Mouse (Mus musculus) cerebellum, postnatal 25 days (tissue): ENCODE results near the gene Gm14443.
A peak's percentile ranks its signal among the peaks of the same experiment; 100 is the strongest.
"Not testable (repeated sequence)": the region's sequence is repeated elsewhere in the genome, so short reads cannot be mapped to it uniquely, and the experiment has no call there.

Experiments used
- DNase-seq, 2 experiments: peaks; one replicate each; pipeline ENCODE4 v3.0.0; 2021; ENCODE audit warnings: mixed read lengths in 2 of 2

Gm14443 gene

DNA sequence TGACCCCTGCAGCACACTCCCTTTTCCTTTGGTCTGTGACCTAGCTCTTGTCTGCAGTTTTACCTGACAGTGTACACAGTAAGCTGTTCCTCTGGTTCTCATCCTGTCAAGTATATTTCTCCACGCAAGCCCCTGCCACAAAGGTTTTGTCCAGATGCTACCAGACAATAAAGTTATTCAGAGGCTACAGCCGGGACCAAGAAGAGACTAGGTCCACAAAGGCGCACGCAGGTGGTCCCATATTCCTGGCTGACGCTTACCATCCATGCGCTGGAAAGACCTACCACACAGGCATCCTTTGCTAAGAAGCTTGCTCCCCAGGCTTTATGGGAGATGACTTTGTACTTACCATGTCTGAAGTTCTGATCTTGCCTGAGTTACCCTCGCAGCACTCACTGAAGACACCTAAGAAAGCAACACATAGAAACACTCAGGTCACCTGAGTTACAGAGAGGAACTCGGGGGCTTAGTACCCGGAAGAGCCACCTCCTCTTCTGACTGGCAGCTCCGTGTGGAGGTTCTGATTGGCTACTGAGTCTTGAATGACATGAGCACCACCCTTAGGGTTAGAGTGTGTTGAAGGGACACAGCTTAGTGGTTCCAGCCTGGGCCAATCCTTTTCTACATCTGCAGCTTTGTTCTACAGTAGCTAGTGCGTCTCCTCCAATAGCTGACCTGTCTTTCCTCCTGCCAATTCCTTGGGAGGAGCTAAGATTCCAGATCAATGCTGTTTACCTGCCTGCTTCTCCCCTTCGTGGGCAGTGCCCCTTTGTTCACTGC is at the start of gene Gm14443:
Gene Gm14443 (minus strand): TSS at position 471 of the 780 bp plus-strand sequence.
- DNase-seq, result not testable (repeated sequence)

GRCm38 (mm10) chr2:175206732-175207131 is 31.1 kb upstream of the Gm14443 start, which contains the start of gene Gm14391:
Gene Gm14391, minus strand, starts transcription at chr2:175206917.
- not testable (repeated sequence) for DNase-seq

GRCm38 (mm10) chr2:175179008-175179407 is 3.3 kb upstream of the Gm14443 start:
- DNase-seq, result not testable (repeated sequence)

- no peak for DNase-seq
These were observed 641 bp upstream of the Gm14443 start for GRCm38 (mm10) chr2:175176312-175176711.

- DNase-seq, result not testable (repeated sequence)
These were observed 1.6 kb downstream of the Gm14443 start for GRCm38 (mm10) chr2:175174058-175174457.

GRCm38 (mm10) chr2:175172906-175173595 is 2.6 kb downstream of the Gm14443 start:
- DNase-seq, result not testable (repeated sequence)

DNA sequence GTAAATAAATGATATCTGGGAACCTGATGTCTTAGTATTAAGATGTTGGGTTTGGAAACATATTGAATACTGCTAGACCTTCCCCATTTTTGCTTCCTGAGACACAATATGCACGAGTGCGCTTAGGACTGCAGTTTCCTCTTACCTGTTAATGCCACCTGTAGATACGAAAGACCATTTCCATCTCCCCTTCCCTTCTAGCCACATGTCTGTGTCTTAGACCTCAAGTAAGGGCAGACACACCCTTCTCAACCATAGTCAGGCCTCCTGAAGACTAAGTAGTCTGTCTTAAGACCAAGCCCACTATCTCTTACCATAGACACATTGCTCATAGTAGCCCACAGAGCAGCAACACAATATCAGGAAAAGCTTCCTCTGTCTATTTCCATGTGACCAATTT is 3.5 kb downstream of the Gm14443 start:
- DNase-seq, result no peak

GRCm38 (mm10) chr2:175166870-175167269 is 8.8 kb downstream of the Gm14443 start:
- DNase-seq, result not testable (repeated sequence)

DNA sequence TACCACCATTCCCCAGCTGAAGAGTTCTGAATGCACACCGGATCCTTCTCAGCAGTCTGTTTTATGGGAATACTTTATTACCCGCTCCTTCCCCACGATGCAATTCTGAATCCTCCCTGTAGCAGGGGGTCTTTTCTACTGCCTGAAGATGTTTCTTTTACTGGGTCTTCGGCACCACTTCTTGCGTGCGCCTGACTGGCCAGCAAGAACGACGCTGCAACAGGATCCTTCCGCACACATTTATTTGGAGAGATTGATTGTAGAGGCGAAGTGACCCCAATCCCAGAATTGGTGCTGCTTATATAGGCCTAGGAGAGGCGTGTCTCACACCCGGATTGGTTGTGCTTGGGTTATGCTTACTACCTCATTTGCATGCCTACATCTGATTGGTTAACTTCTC is 10.6 kb downstream of the Gm14443 start:
- not testable (repeated sequence) for DNase-seq

- not testable (repeated sequence) for DNase-seq
These were observed 14.2 kb downstream of the Gm14443 start for GRCm38 (mm10) chr2:175161438-175161837.

DNA sequence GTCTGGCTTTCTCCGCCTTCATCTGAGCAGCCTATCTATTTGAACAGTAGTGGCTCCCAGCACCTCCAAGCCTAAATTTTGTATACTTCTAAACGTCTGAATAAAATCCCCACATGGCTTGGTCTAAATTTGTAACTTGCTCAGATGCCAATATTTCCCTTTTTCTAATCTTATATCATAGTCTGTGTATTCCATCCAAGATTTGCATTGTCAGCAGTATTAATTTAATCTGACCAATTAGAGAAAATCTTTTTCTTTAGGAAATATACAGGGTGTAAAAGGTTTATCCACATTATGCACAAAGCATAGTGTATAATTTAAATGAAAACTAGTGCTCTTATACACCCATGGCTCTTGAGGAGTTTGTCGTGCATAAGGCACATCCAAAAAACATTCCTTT is 17.0 kb downstream of the Gm14443 start:
- DNase-seq, result no peak

DNA sequence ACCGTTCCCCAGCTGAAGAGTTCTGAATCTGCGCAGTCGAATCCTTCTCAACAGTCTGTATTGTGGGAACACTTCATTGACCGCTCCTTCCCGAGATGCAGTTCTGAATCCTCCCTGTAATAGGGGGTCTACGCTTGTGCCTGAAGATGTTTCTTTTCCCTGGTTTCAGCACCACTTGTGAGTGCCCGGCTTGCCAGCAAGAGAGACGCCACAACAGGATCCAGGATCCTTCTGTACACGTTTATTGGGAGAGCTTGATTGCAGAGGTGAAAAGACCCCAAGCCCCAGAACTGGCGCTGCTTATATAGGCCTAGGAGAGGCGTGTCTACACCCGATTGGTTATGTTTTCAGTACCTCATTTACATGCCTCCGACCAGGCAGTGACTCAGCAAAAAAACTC is 19.0 kb downstream of the Gm14443 start:
- no peak for DNase-seq

DNA sequence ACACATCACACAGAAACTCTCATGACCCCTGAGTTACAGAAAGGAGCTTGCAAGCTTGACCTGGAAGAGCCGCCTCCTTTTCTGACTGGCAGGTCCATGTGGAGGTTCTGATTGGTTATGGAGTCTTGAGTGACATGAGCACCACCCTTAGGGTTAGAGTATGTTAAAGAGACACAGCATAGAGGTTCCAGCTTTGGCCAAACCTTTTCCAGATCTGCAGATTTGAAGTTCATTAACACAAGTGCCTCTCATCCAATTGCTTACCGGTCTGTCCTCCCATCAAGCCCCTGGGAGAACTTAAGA is 33.7 kb downstream of the Gm14443 start, which contains the start of gene Gm14399:
Gene Gm14399 (minus strand): TSS at position 20 of the 303 bp plus-strand sequence.
- not testable (repeated sequence) for DNase-seq

- peak; percentile 40 to 47 for DNase-seq
These were observed 34.3 kb downstream of the Gm14443 start for GRCm38 (mm10) chr2:175141118-175141992.

DNA sequence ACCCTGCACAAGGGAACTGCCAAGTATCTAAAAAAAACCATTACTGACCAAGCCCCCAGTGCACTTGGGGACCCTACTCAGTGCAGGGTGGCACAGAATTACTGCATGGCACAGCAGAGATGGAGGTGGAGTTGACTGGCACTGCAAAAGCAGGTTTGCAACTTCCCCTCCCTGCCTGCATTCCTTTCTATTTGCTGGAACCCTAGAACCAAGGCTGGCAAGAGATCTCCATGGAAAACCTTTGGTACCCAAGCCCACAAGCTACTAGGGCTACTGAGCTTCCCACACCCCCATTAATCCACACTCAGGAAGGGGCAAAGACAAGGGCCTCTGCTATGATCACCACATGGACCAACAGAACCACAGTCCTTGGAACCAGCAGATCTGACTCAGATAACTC is 35.0 kb downstream of the Gm14443 start:
- DNase-seq, result not testable (repeated sequence)
